Mouse (Mus musculus) naive thymus-derived CD4-positive, alpha-beta T cell, adult 5 months (primary cell): Measurements from ENCODE around the gene Stx16. TPM values are rescaled to one million over a fixed set of nuclear protein-coding genes. Genes with fewer than 3 reads are reported as not detected.

Experiments used
- polyA plus RNA-seq: library from polyadenylated mRNA; unstranded; fragments of 100-300 nt; shearing (Covaris generic); gene quantifications from one replicate; pipeline ENCODE4 v1.2.1, GENCODE M21; 2017

Stx16 gene
- 21.1 TPM for polyA plus RNA-seq

GRCm38 (mm10) chr2:174075673-174076432 lies at the start of gene Stx16:
TSS of gene Stx16 (plus strand) at chr2:174076308.

GRCm38 (mm10) chr2:174109991-174110782 lies 34.1 kb downstream of the Stx16 start, which contains the start of gene Npepl1:
TSS of gene Npepl1 (plus strand) at chr2:174110349.

Other genes with a start within 250 kb of the Stx16 start
- gene Npepl1, start 34.0 kb downstream of the Stx16 start, polyA plus RNA-seq, result 107 TPM
- 645 TPM for gene Gnas, start 208.0 kb downstream of the Stx16 start, polyA plus RNA-seq